Mouse (Mus musculus) left cerebral cortex, postnatal 36 days (tissue): ENCODE data around the gene Thra. TPM values are rescaled to one million over a fixed set of nuclear protein-coding genes. Genes with fewer than 3 reads are reported as not detected.
A peak's percentile ranks its signal among the peaks of the same experiment; 100 is the strongest.

Experiments used
- DNase-seq, 2 experiments: peaks; one replicate each; pipeline ENCODE4 v3.0.0; 2021 to 2022; ENCODE audit warnings: low spot score in 2 of 2, mixed read lengths in 1 of 2
- intact Hi-C: fragments of 180-260 bp; cut with DNase I; formaldehyde crosslinking; loops from one replicate; pipeline ENCODE4 v1.15.1; 2025
- total RNA-seq, 2 experiments: library from RNA; stranded (reverse); gene quantifications; 2 replicates each; pipeline ENCODE4 v1.2.3; 2021

Gene Thra
- total RNA-seq, 2 experiments from 2014 or later: 718 to 779 TPM

DNA sequence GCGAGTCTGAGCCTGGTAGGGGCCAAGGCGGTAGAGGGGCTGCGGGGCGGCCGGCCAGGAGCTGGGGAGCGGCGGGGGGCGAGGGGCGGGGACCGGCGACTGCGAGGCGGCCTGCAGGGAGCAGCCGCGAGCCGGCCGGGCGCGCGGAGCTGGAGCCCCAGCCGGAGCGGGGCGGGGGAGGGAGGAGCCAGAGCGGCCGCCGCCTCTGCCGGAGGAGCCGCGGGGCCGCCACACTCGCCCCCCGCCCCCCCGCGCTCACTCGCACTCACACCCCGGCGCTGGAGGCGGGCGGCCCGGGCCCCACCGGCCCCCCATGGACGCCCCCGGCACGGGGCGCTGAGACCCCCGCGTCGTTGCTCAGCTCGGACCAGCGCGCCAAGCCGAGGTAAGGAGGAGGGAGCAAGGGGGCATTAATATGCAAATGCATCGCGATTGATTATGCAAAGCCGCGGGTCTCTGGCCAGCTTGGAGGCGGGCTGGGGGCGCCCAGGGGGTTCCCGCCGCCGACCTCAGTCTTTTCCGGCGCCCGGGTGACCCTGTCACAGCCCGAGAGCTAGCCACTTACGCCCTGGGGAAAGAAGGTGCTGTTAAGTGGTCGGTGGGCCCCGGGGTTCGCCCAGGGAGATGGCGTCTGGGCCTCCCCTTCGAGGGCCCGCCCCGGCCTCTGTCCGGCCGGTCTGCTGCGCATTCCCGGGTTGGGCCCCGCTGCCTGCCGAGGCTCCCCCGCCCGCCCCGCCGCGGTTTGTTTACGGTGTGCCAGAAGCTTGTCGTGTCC lies 1.4 kb downstream of the Thra start:
- intact Hi-C loops: loop anchor here (2.0 kb wide), 1 partner anchor 45 kb away; no protein-coding TSS in a partner anchor

DNA sequence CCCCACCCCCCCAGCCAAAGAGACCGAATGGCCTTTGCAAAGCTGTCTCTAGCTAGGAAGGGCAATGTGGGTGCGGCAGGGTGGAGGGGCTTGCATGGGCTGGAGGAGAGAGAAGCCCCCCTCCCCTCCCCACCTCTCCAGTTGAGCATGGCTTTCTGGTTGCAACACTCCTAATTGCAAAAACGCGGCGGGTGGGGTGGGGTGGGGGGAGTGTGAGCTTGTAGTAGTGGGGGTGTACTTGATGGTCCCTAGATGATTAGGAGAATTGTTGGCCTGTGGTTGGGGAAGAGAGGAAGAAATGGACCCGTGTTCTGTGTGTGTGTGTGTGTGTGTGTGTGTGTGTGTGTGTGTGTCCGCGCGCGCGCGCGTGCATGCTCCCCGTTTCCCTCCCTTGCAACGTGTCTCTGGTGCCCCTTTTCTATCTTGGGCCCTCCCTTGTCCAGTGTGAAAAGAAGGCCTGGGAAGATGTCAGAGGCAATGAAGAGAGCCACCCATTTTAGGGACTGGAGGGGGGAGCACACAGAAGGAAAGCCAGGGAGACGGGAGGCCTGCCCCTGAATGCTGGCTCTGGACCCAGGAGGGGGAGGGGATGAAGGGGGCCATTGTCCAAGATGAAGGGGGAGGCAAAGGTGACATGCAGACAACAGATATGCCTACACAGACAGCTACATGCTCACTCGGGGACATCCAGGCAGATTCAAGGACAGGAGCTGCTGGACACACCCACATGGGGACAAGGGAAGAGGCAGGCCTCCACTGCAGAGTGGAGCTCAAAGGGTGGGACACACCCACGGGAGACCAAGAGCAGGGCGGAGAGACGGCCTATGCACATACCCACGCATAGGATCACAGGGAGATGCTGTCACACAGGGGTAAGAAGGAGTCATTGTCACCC lies 2.2 kb downstream of the Thra start:
- intact Hi-C loops: no loop called here
- DNase-seq: peak; percentile 63 to 67

More for the DNA sequence above, 1.4 kb downstream of the Thra start:
- DNase-seq: peak; percentile 74 to 84

GRCm38 (mm10) chr11:98743655-98744345 lies 3.4 kb downstream of the Thra start:
- intact Hi-C loops: no loop called here
- peak in 1 of 2 experiments; percentile 47 for DNase-seq

DNA sequence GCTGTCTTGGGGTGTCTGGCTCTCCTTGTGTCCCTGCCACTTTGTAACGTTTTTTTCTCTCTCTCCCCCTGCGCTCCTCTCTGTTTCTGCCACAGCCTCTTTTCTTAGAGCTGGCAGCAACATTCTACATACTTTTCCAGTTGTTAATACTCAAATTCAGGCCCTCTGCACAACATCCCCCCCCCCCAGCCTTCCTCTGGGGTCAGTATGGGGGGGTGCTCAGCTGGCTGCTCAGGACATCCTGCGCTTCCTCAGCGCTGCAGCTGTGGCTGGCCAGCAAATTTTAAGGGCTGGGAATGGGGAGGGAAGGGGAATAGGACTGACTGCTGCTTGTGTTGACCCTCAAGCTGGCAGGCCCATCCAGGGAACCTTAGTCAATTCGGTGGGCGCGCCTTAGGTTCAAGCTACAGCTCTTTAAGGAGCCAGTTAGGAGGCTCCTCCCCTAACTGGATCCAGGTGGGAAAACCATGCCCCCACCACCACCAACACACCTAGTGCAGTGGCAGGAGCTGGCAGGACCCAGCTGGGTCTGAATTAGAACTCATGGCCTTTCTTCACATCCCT lies 4.1 kb downstream of the Thra start:
- DNase-seq: no peak
- intact Hi-C loops: no loop called here

DNA sequence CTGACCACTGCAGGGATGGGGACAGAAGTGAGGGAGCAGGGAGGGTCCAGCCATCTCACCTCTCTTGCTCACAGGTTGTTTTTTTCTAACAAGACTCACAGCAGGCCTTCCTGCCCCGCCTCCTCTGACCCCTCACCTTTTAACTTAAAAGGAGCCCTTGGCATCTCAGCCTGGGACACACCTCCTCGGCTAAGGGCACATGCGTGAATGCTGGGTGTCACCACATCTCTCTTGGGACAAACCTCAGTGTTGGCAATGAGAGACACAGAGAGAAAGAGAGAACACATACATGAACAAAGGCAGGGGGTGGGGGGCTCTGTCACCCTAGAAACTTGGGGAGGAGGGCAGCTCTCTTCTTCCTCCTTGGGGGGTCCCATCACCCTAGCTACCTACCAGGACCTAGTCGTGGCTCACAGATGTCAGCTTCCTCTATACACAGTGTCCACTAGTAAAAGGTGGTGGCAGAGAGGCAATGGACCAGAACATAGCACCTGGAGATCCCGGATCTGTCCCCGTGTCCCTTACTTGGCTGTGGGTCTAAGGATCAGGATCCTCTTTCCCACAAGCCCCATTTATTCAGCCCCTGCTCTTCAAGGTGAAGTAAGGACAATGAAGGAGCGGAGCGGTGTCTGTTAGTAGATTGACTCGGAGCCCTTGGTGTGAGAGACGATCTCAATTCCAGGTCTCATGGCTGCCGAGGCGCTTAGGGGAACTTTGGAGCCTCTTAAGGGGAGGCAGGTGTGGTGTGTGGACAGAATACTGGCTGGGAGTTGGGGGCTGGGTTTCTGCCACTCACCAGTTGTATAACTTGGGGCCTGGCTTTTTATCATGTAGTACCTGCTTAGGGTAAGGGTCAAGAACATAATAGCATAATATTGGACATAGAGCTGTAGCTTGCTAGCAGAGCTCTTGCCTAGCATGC lies 5.8 kb downstream of the Thra start:
- intact Hi-C loops: loop anchor here (2.0 kb wide), 1 partner anchor 37 kb away; no protein-coding TSS in a partner anchor
- no peak for DNase-seq

DNA sequence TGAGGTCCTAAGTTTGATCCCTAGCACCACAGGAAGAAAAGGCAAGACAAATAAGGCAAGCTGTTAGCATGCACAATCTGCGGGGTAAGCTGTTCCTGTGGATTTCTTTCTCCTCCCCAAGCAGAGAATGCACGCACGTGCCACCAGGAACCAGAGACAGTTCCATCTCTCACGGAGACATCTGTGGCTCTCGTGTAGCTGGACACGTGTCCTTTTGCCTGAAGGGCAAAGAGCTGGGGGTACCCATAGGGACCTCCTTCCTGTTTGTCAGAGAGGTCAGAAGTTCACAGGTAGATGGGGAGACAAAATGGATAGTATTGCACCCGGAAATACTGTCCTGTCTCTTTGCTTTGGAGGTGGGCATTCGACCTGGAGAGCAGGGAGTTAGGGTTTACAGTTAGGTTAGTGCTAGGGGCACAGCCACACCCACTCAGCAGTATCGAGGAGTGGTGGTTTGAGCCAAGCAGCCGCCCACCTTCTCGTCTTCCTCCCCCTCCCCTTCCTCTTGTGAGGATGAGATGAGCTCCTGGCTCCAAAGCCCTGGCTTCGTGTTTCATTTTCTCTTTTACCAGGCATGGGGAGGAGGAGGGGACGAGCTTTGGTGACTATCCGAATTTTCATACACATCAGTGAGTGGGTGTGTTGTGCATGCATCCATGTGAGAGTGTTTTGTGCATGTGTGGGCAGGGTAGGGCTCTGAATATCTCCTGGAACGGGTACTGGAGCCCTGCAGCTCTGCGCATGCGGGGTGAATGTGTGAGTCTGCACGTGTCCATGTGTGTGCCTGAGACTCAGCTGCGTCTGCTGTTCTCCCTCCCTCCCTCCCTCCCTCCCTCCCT lies 6.6 kb downstream of the Thra start:
- peak; percentile 92 to 95 for DNase-seq
- intact Hi-C loops: loop anchor here (2.0 kb wide), 1 partner anchor 36 kb away; no protein-coding TSS in a partner anchor

DNA sequence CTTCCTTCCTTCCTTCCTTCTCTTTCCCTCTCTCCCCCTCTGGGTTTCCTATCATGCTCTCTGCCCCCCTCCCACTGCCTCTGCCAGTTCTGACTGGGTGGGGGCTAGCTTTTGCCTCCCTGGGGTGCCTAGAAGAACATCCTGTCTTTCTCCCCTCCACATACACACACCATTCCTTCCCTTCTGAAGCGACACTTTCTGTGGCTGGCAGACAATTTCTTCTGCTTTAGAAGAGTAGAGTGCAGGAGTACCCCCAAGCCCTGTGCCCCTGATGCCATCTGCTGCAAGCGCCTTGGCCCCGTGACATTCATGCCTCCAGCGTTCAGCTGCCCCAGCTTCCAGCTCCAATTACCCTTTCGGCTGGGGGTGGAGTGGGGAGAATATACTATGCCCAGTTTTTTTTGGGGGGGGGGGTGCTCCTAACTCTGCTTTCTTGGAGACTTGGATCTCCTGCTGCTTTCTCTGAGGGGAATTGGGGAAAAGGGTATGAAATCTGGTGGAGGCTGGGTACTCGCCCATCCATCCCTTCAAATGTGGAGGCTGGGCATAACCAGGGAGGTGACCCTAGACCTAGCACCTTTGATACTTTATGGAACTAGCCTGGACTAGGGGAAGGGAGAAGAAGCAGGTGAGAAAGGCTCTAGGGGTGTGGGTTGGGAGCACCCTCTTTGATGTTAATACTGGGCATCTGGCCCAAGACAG lies 7.5 kb downstream of the Thra start:
- peak in 1 of 2 experiments; percentile 49 for DNase-seq
- intact Hi-C loops: loop anchor here (2.0 kb wide), 1 partner anchor 35 kb away; no protein-coding TSS in a partner anchor

GRCm38 (mm10) chr11:98748506-98749416 lies 8.3 kb downstream of the Thra start:
- intact Hi-C loops: no loop called here
- no peak for DNase-seq

- intact Hi-C loops: no loop called here
- DNase-seq: peak in 1 of 2 experiments; percentile 44
Measured at GRCm38 (mm10) chr11:98749716-98750115, 9.3 kb downstream of the Thra start.

- intact Hi-C loops: no loop called here
- DNase-seq: peak; percentile 75 to 80
Measured at GRCm38 (mm10) chr11:98750351-98751201, 10.1 kb downstream of the Thra start.

- intact Hi-C loops: no loop called here
- no peak for DNase-seq
Measured at GRCm38 (mm10) chr11:98751221-98751782, 10.9 kb downstream of the Thra start.

- intact Hi-C loops: no loop called here
- no peak for DNase-seq
Measured at GRCm38 (mm10) chr11:98752562-98753140, 12.2 kb downstream of the Thra start.

DNA sequence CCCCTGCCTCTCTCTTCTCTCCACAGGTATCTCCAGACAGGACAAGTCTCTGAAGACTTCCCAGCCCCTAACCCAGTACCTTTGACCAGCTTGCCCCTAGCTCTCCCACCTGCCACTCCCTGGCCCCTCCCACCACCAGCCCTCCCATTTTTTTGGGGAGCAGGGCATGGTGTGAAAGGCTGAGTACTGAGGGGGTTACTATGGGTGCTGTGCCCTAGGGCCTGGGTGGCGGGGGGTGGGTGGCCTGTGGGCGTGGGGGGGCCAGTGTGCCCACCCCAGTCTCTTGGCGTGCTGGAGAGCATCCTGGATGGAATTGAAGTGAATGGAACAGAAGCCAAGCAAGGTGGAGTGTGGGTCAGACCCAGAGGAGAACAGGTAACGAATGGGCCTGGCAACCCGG lies 12.8 kb downstream of the Thra start:
- DNase-seq: no peak
- intact Hi-C loops: no loop called here

GRCm38 (mm10) chr11:98754151-98754620 lies 13.7 kb downstream of the Thra start:
- no peak for DNase-seq
- intact Hi-C loops: no loop called here
